Mouse (Mus musculus) small intestine, adult 2 months (tissue): ENCODE results near the gene Pank1. TPM values are rescaled to one million over a fixed set of nuclear protein-coding genes. Genes with fewer than 3 reads are reported as not detected.

Source experiments
- H3K27ac ChIP-seq: fragments of 200-500 bp; 2 replicates; pipeline ENCODE4 v1.5.1; 2012; ENCODE audit warnings: low read depth, low read length, control low read depth, inconsistent platforms; ENCODE audit not compliant: insufficient read depth
- H3K27me3 ChIP-seq: fragments of 200-500 bp; 2 replicates; pipeline ENCODE4 v1.6.1; 2012; ENCODE audit warnings: mild to moderate bottlenecking, moderate library complexity, low read length, inconsistent platforms; ENCODE audit not compliant: control insufficient read depth, insufficient read depth
- H3K36me3 ChIP-seq: fragments of 200-500 bp; 2 replicates; pipeline ENCODE4 v1.6.1; 2012; ENCODE audit warnings: mild to moderate bottlenecking, low read length, control low read depth, inconsistent platforms; ENCODE audit not compliant: control insufficient read depth, insufficient read depth
- H3K4me1 ChIP-seq: fragments of 200-500 bp; 2 replicates; pipeline ENCODE4 v1.6.1; 2012; ENCODE audit warnings: low read length, inconsistent platforms, mixed read lengths; ENCODE audit not compliant: control insufficient read depth, insufficient read depth, insufficient read length
- H3K4me3 ChIP-seq: fragments of 200-500 bp; 2 replicates; pipeline ENCODE4 v1.5.1; 2012; ENCODE audit warnings: low read depth, mild to moderate bottlenecking, control low read depth, inconsistent platforms, low read length, moderate library complexity
- CTCF ChIP-seq: fragments of 200-500 bp; IDR thresholded peaks from 2 replicates; pipeline ENCODE4 v1.5.1; 2012; ENCODE audit warnings: low read depth, mild to moderate bottlenecking, control low read depth, inconsistent platforms, low read length, moderate library complexity, mixed read lengths; ENCODE audit not compliant: insufficient replicate concordance, insufficient read length; ENCODE audit errors: extremely low read depth
- POLR2A ChIP-seq: fragments of 200-500 bp; IDR thresholded peaks from 2 replicates; pipeline ENCODE4 v1.6.1; 2012; ENCODE audit warnings: low read depth, mild to moderate bottlenecking, control low read depth, inconsistent platforms, low read length, moderate library complexity
- WGBS: fragments of 180-500 bp; shearing (Covaris S2); methylation state at CpG from one replicate; pipeline ENCODE4 v1.1.7; 2018; 5-methylcytosine and 5-hydroxymethylcytosine counted together
- polyA plus RNA-seq: library from polyadenylated mRNA; depleted of rRNA; stranded (reverse); fragments of >200 nt; gene quantifications from 2 replicates; pipeline ENCODE4 v1.2.3, GENCODE M21; 2012

Gene Pank1
- polyA plus RNA-seq, 1 experiment, result 1.1 TPM

DNA sequence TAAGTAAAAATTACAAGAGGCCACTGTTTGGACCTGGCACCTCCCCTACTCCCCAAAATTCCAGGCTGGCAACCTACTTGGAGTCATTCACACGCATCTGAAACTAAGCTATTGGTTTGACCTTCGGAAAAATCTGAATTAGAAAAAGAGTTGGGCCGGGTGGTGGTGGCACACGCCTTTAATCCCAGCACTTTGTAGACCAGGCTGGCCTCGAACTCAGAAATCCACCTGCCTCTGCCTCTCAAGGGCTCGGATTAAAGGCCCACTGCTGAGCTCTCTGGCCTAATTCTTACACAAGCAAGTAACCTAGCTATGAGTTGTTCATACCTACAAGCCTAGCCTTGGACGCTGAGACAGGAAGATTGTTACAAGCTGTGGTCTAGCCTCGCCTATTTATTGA, 33.9 kb downstream of the Pank1 start:
- Histone ChIP-seq H3K27ac (no peak overlapping the region), H3K4me1 (peaks cover 9% of the 10 kb centered on the region; the same call in 1 of the 2 replicates), H3K27me3 (no peaks in the 10 kb centered on the region), H3K36me3 (peaks cover 4% of the 10 kb centered on the region), H3K4me3 (no peak overlapping the region)
- 86% methylated on average over 8 of the region's 8 CpGs for WGBS
- TF ChIP-seq POLR2A, result no peak

DNA sequence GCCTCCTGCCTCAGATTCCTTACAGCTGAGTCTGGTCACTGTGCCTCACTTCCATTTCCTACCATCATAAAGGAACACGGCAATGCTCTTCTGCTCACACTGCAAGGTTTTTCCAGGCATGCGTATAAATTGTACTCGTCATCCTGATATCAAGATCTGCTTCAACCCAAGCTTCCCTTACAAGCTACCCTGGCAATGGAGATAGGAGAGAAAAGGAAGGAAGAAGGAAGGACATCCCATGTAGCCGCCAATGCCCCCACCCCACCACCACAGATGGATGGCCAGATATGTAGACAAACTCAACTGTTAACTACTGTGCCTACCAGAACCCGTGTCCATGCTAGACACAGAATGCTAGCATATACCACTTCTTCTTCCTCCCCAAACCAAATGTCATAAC, 34.5 kb downstream of the Pank1 start:
- H3K36me3 ChIP-seq, result peaks cover 7% of the 10 kb centered on the region
- WGBS, result 90% methylated on average over 5 of the region's 5 CpGs
- H3K4me3 ChIP-seq, result no peak overlapping the region
- H3K27me3 ChIP-seq, result no peaks in the 10 kb centered on the region
- peaks cover 9% of the 10 kb centered on the region; the same call in 1 of the 2 replicates for H3K4me1 ChIP-seq
- no peak overlapping the region for H3K27ac ChIP-seq
- no peak for TF ChIP-seq POLR2A
- TF ChIP-seq CTCF, result no peak

DNA sequence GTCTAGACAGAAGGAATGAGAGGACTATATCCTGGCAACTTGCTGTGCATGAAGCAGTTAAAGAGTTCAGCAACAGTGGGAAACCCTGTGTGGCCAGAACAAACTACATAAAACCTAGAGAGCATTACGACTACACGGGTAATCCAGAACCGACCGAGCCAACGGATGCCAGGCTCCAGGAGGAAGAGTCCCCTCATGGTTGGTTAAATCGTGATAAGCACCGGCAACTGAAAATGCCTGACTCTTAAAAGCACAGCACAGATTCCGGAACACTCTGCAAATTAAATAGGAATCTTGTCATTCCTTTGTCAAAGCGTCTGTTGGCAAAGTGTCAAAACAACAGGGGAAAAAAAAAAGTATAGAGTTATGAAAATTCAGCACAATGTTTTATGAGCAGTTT, 35.2 kb downstream of the Pank1 start:
- 67% methylated on average over 9 of the region's 9 CpGs for WGBS
- no peak overlapping the region for H3K27ac ChIP-seq
- no peak overlapping the region for H3K4me3 ChIP-seq
- TF ChIP-seq CTCF, result no peak
- TF ChIP-seq POLR2A, result no peak
- H3K4me1 ChIP-seq, result peaks cover 9% of the 10 kb centered on the region; the same call in 1 of the 2 replicates
- peaks cover 8% of the 10 kb centered on the region for H3K36me3 ChIP-seq
- H3K27me3 ChIP-seq, result no peaks in the 10 kb centered on the region

GRCm38 (mm10) chr19:34841719-34842506, 37.3 kb downstream of the Pank1 start:
- H3K36me3 ChIP-seq, result peaks cover 8% of the 10 kb centered on the region
- no peak overlapping the region for H3K27ac ChIP-seq
- 44% methylated on average over 9 of the region's 9 CpGs for WGBS
- no peaks in the 10 kb centered on the region for H3K27me3 ChIP-seq
- H3K4me1 ChIP-seq, result peaks cover 8% of the 10 kb centered on the region; the same call in 1 of the 2 replicates
- TF ChIP-seq CTCF (no peak), POLR2A (no peak)
- no peak overlapping the region for H3K4me3 ChIP-seq

- Histone ChIP-seq H3K27ac (no peak overlapping the region), H3K4me1 (no peaks in the 10 kb centered on the region), H3K4me3 (no peak overlapping the region), H3K27me3 (no peaks in the 10 kb centered on the region), H3K36me3 (peaks cover 9% of the 10 kb centered on the region)
- WGBS, result 97% methylated on average over 9 of the region's 9 CpGs
- TF ChIP-seq CTCF, result no peak
- TF ChIP-seq POLR2A, result no peak
Measured at GRCm38 (mm10) chr19:34838624-34839023, 40.6 kb downstream of the Pank1 start.

GRCm38 (mm10) chr19:34831702-34832101, 47.6 kb downstream of the Pank1 start:
- 89% methylated on average over 4 of the region's 4 CpGs for WGBS
- Histone ChIP-seq H3K4me3 (no peak overlapping the region), H3K36me3 (0 out of 2 replicates have a peak, but pooled peaks cover 1% of the 10 kb centered on the region), H3K4me1 (no peaks in the 10 kb centered on the region), H3K27ac (no peak overlapping the region), H3K27me3 (no peaks in the 10 kb centered on the region)
- no peak for TF ChIP-seq POLR2A
- TF ChIP-seq CTCF, result no peak

- Histone ChIP-seq H3K27ac (no peak overlapping the region), H3K4me1 (no peaks in the 10 kb centered on the region), H3K27me3 (no peaks in the 10 kb centered on the region), H3K4me3 (no peak overlapping the region), H3K36me3 (no peaks in the 10 kb centered on the region)
- TF ChIP-seq CTCF, result no peak
- no peak for TF ChIP-seq POLR2A
- WGBS, result 87% methylated on average over 5 of the region's 5 CpGs
Measured at GRCm38 (mm10) chr19:34827916-34828635, 51.2 kb downstream of the Pank1 start.
